Mouse (Mus musculus) MEL (cell line): Measurements from ENCODE around the gene Higd2a. TPM values are rescaled to one million over a fixed set of nuclear protein-coding genes. Genes with fewer than 3 reads are reported as not detected.

ENCODE experiments used
- DNase-seq: peaks from one replicate; pipeline ENCODE4 v3.0.0; 2011; ENCODE audit warnings: low read depth, low spot score
- H3K27ac ChIP-seq: 2 replicates; pipeline ENCODE4 v1.5.1; 2012; ENCODE audit warnings: low read depth, mild to moderate bottlenecking, control low read depth, low read length, moderate library complexity; ENCODE audit not compliant: control insufficient read depth
- H3K27me3 ChIP-seq, 2 experiments: fragments of 150-350 bp in 1 of 2; sonication (generic) in 1 of 2; 2 replicates each; pipeline ENCODE4 v1.6.1; 2012; ENCODE audit warnings: low read length in 2 of 2, mild to moderate bottlenecking in 2 of 2, improper control_type of control experiment in 1 of 2, moderate library complexity in 1 of 2; ENCODE audit not compliant: insufficient read depth in 2 of 2, control insufficient read depth in 1 of 2
- H3K36me3 ChIP-seq, 2 experiments: 2 replicates each; pipeline ENCODE4 v1.6.1; 2012 to 2014; ENCODE audit warnings: low read length in 2 of 2, improper control_type of control experiment in 1 of 2, inconsistent platforms in 1 of 2, mild to moderate bottlenecking in 1 of 2; ENCODE audit not compliant: insufficient read depth in 2 of 2, control insufficient read depth in 1 of 2
- H3K4me1 ChIP-seq, 2 experiments: fragments of 150-350 bp in 1 of 2; sonication (generic) in 1 of 2; 2 replicates each; pipeline ENCODE4 v1.6.1; 2012; ENCODE audit warnings: low read length in 2 of 2, improper control_type of control experiment in 1 of 2, mild to moderate bottlenecking in 1 of 2; ENCODE audit not compliant: insufficient read depth in 2 of 2, control insufficient read depth in 1 of 2
- H3K4me3 ChIP-seq, 2 experiments: fragments of 150-350 bp in 1 of 2; sonication (generic) in 1 of 2; 2 replicates each; pipeline ENCODE4 v1.5.1; 2012; ENCODE audit warnings: low read depth in 2 of 2, low read length in 2 of 2, mild to moderate bottlenecking in 2 of 2, moderate library complexity in 2 of 2, control low read depth in 1 of 2, improper control_type of control experiment in 1 of 2; ENCODE audit not compliant: control insufficient read depth in 1 of 2, insufficient read depth in 1 of 2
- H3K79me2 ChIP-seq: 2 replicates; pipeline ENCODE4 v1.6.1; 2012; ENCODE audit warnings: mild to moderate bottlenecking, low read length, moderate library complexity; ENCODE audit not compliant: control insufficient read depth, poor library complexity, insufficient read depth
- H3K9ac ChIP-seq: 2 replicates; pipeline ENCODE4 v1.6.1; 2012; ENCODE audit warnings: low read depth, mild to moderate bottlenecking, control low read depth, low read length, moderate library complexity; ENCODE audit not compliant: control insufficient read depth, poor library complexity, severe bottlenecking
- H3K9me3 ChIP-seq: fragments of 150-350 bp; sonication (generic); replicated peaks from 2 replicates; pipeline ENCODE4 v1.6.1; 2012; ENCODE audit warnings: mild to moderate bottlenecking, low read length, improper control_type of control experiment, moderate library complexity; ENCODE audit not compliant: insufficient read depth
- CHD2 ChIP-seq: IDR thresholded peaks from 2 replicates; pipeline ENCODE4 v1.6.1; 2011; ENCODE audit warnings: low read length, improper control_type of control experiment
- E2F4 ChIP-seq: IDR thresholded peaks from 2 replicates; pipeline ENCODE4 v1.6.1; 2011; ENCODE audit warnings: low read depth, low read length, improper control_type of control experiment, borderline replicate concordance
- ETS1 ChIP-seq: IDR thresholded peaks from 2 replicates; pipeline ENCODE4 v1.6.1; 2012; ENCODE audit warnings: low read depth, mild to moderate bottlenecking, inconsistent platforms, low read length, improper control_type of control experiment, moderate library complexity
- GABPA ChIP-seq: IDR thresholded peaks from 2 replicates; pipeline ENCODE4 v1.6.1; 2012; ENCODE audit warnings: low read depth, mild to moderate bottlenecking, inconsistent platforms, low read length, improper control_type of control experiment, moderate library complexity
- JUND ChIP-seq: IDR thresholded peaks from 2 replicates; pipeline ENCODE4 v1.6.1; 2011; ENCODE audit warnings: low read depth, mild to moderate bottlenecking, improper control_type of control experiment, low read length
- MAFK ChIP-seq: IDR thresholded peaks from 2 replicates; pipeline ENCODE4 v1.6.1; 2011; ENCODE audit warnings: low read depth, mild to moderate bottlenecking, low read length, improper control_type of control experiment, borderline replicate concordance
- MAX ChIP-seq: IDR thresholded peaks from 2 replicates; pipeline ENCODE4 v1.6.1; 2011; ENCODE audit warnings: low read length, improper control_type of control experiment
- MAZ ChIP-seq: IDR thresholded peaks from 2 replicates; pipeline ENCODE4 v1.6.1; 2012; ENCODE audit warnings: low read depth, mild to moderate bottlenecking, inconsistent platforms, low read length, improper control_type of control experiment
- MEF2A ChIP-seq: IDR thresholded peaks from 2 replicates; pipeline ENCODE4 v1.6.1; 2014; ENCODE audit warnings: low read depth, mild to moderate bottlenecking, inconsistent platforms, low read length, improper control_type of control experiment; ENCODE audit not compliant: poor library complexity, insufficient replicate concordance, severe bottlenecking; ENCODE audit errors: extremely low read depth
- MYB ChIP-seq: IDR thresholded peaks from 2 replicates; pipeline ENCODE4 v1.6.1; 2011; ENCODE audit warnings: mild to moderate bottlenecking, low read depth, low read length, improper control_type of control experiment
- NRF1 ChIP-seq: IDR thresholded peaks from 2 replicates; pipeline ENCODE4 v1.6.1; 2014; ENCODE audit warnings: low read depth, mild to moderate bottlenecking, inconsistent platforms, low read length, improper control_type of control experiment, moderate library complexity; ENCODE audit not compliant: poor library complexity, insufficient read depth, severe bottlenecking
- POLR2A ChIP-seq, 2 experiments: IDR thresholded peaks; 2 replicates each; pipeline ENCODE4 v1.6.1; 2011 to 2012; ENCODE audit warnings: low read length in 2 of 2, mild to moderate bottlenecking in 2 of 2, control low read depth in 1 of 2, improper control_type of control experiment in 1 of 2, low read depth in 1 of 2, moderate library complexity in 1 of 2; ENCODE audit not compliant: control insufficient read depth in 1 of 2, insufficient read depth in 1 of 2, poor library complexity in 1 of 2
- POLR2AphosphoS2 ChIP-seq: IDR thresholded peaks from 2 replicates; pipeline ENCODE4 v1.6.1; 2011; ENCODE audit warnings: low read length, improper control_type of control experiment
- POLR2AphosphoS5 ChIP-seq: IDR thresholded peaks from 2 replicates; pipeline ENCODE4 v1.6.1; 2012; ENCODE audit warnings: low read depth, borderline replicate concordance, mild to moderate bottlenecking, inconsistent platforms, low read length, moderate library complexity, mixed read lengths
- RAD21 ChIP-seq: IDR thresholded peaks from 2 replicates; pipeline ENCODE4 v1.6.1; 2011; ENCODE audit warnings: mild to moderate bottlenecking, low read depth, low read length, improper control_type of control experiment
- RCOR1 ChIP-seq: IDR thresholded peaks from 2 replicates; pipeline ENCODE4 v1.6.1; 2012; ENCODE audit warnings: low read depth, mild to moderate bottlenecking, inconsistent platforms, low read length, improper control_type of control experiment
- SIN3A ChIP-seq: IDR thresholded peaks from 2 replicates; pipeline ENCODE4 v1.6.1; 2012; ENCODE audit warnings: low read length, improper control_type of control experiment, inconsistent platforms
- SMC3 ChIP-seq: IDR thresholded peaks from 2 replicates; pipeline ENCODE4 v1.6.1; 2011; ENCODE audit warnings: low read depth, low read length, improper control_type of control experiment
- TAL1 ChIP-seq: IDR thresholded peaks from 2 replicates; pipeline ENCODE4 v1.6.1; 2012; ENCODE audit warnings: mild to moderate bottlenecking, inconsistent platforms, low read length, moderate library complexity, mixed read lengths
- TBP ChIP-seq: IDR thresholded peaks from 2 replicates; pipeline ENCODE4 v1.8.0; 2011; ENCODE audit warnings: low read depth, low read length, improper control_type of control experiment
- TCF12 ChIP-seq: IDR thresholded peaks from 2 replicates; pipeline ENCODE4 v1.6.1; 2014; ENCODE audit warnings: low read depth, mild to moderate bottlenecking, inconsistent platforms, low read length, improper control_type of control experiment, moderate library complexity
- UBTF ChIP-seq: IDR thresholded peaks from 2 replicates; pipeline ENCODE4 v1.6.1; 2012; ENCODE audit warnings: low read depth, mild to moderate bottlenecking, inconsistent platforms, low read length, improper control_type of control experiment, moderate library complexity, borderline replicate concordance; ENCODE audit not compliant: insufficient read depth
- USF1 ChIP-seq: IDR thresholded peaks from 2 replicates; pipeline ENCODE4 v1.6.1; 2014; ENCODE audit warnings: low read depth, mild to moderate bottlenecking, inconsistent platforms, low read length, improper control_type of control experiment, moderate library complexity
- USF2 ChIP-seq, 2 experiments: IDR thresholded peaks; 2 replicates each; pipeline ENCODE4 v1.6.1; 2011 to 2012; ENCODE audit warnings: improper control_type of control experiment in 2 of 2, low read length in 2 of 2, borderline replicate concordance in 1 of 2, inconsistent platforms in 1 of 2, low read depth in 1 of 2, mild to moderate bottlenecking in 1 of 2; ENCODE audit not compliant: insufficient read depth in 1 of 2
- ZC3H11A ChIP-seq: IDR thresholded peaks from 2 replicates; pipeline ENCODE4 v1.6.1; 2012; ENCODE audit warnings: low read depth, mild to moderate bottlenecking, inconsistent platforms, low read length, improper control_type of control experiment
- ZKSCAN1 ChIP-seq: IDR thresholded peaks from 2 replicates; pipeline ENCODE4 v1.6.1; 2012; ENCODE audit warnings: low read depth, mild to moderate bottlenecking, inconsistent platforms, low read length, improper control_type of control experiment, moderate library complexity
- ZNF384 ChIP-seq: IDR thresholded peaks from 2 replicates; pipeline ENCODE4 v1.6.1; 2012; ENCODE audit warnings: low read depth, mild to moderate bottlenecking, inconsistent platforms, low read length, improper control_type of control experiment
- polyA plus RNA-seq, 2 experiments: library from polyadenylated mRNA; stranded (reverse) in 1 of 2; unstranded in 1 of 2; fragments of >175 nt in 1 of 2; fragments of >200 nt in 1 of 2; gene quantifications; 2 replicates each; pipeline versions ENCODE4 v1.2.1 to v1.2.4; 2012; ENCODE audit warnings: low replicate concordance in 2 of 2, low read depth in 1 of 2; ENCODE audit not compliant: insufficient read length in 2 of 2, insufficient read depth in 1 of 2, missing spikeins in 1 of 2
- total RNA-seq: library from RNA; depleted of rRNA; stranded (reverse); fragments of 300-350 nt; gene quantifications from 2 replicates; pipeline ENCODE4 v1.2.3, GENCODE M21; 2012

The Higd2a gene
- total and polyA plus RNA-seq, 3 experiments, result 54.0 to 131 TPM; not detected in 1

DNA sequence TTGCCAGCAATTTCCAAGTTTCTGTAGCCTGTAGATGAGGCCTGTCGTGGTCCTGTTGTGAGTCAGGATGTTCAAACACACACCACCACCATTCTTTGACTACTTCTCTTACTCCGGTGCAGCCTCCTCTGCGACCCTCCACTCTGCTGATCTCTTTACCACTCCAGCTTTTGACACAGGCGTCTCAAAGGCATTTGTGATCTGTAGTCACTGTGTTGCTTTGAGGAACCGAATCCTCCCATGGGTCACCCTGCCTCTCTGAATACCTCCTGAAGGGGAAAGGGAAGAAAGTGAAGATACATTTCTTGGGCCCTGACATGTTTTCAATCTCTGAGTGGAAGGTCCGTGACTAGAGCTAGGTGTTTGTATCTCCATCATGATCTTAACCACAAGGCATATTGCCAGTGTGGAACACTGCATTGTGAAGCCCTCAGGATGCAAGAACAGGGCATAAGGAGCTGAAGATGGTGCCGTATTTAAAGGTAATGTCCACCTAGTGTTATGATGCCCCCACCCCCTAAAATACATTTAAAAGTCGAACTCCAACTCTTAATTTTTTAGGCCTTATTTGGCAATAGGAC lies 1.9 kb downstream of the Higd2a start:
- no peak overlapping the region for H3K27ac ChIP-seq
- no peak for DNase-seq
- H3K4me1 ChIP-seq, result peaks cover 2 to 15% of the 10 kb centered on the region in 2 experiments; a peak in 3 of 4 replicates
- H3K4me3 ChIP-seq, result no peak overlapping the region
- no peak overlapping the region for H3K9ac ChIP-seq
- H3K27me3 ChIP-seq, result no peaks in the 10 kb centered on the region
- peaks cover 28% of the 10 kb centered on the region for H3K79me2 ChIP-seq
- no peaks in the 10 kb centered on the region for H3K9me3 ChIP-seq
- TF ChIP-seq NRF1, result no peak
- TF ChIP-seq POLR2A (IDR thresholded peaks at IDR 0.05; ENCODE audit: control insufficient read depth in 1 of 2, insufficient read depth in 1 of 2, low read depth in 1 of 2, low read length in 2 of 2, poor library complexity in 1 of 2), result no peak
- no peak for TF ChIP-seq SIN3A
- no peak for TF ChIP-seq RCOR1
- TF ChIP-seq ETS1, result no peak
- no peak for TF ChIP-seq MEF2A
- no peak for TF ChIP-seq USF1
- TF ChIP-seq ZNF384, result no peak
- TF ChIP-seq E2F4, result no peak
- no peak for TF ChIP-seq TCF12
- TF ChIP-seq ZC3H11A, result no peak
- TF ChIP-seq TAL1, result no peak
- no peak for TF ChIP-seq MYB
- no peak for TF ChIP-seq GABPA
- no peak for TF ChIP-seq SMC3
- no peak for TF ChIP-seq RAD21
- TF ChIP-seq JUND, result no peak
- TF ChIP-seq, all 39 proteins: peak for 0
- peaks cover 6 to 12% of the 10 kb centered on the region in 2 experiments for H3K36me3 ChIP-seq

GRCm38 (mm10) chr13:54593617-54594016 lies 3.6 kb downstream of the Higd2a start:
- no peak overlapping the region for H3K9ac ChIP-seq
- H3K36me3 ChIP-seq, result peaks cover 0 to 6% of the 10 kb centered on the region in 2 experiments; a peak in 2 of 4 replicates
- no peak overlapping the region for H3K27ac ChIP-seq
- H3K4me3 ChIP-seq, result no peak overlapping the region
- no peaks in the 10 kb centered on the region for H3K27me3 ChIP-seq
- no peak for TF ChIP-seq NRF1
- no peak for TF ChIP-seq SIN3A
- TF ChIP-seq TBP, result no peak
- TF ChIP-seq MAX, result no peak
- TF ChIP-seq ZKSCAN1, result no peak
- no peak for TF ChIP-seq POLR2AphosphoS2
- TF ChIP-seq TAL1, result no peak
- no peak for TF ChIP-seq CHD2
- no peak for TF ChIP-seq MAFK
- no peak for TF ChIP-seq SMC3
- TF ChIP-seq ZC3H11A, result no peak
- TF ChIP-seq USF2 (IDR thresholded peaks at IDR 0.05; ENCODE audit: borderline replicate concordance in 1 of 2, insufficient read depth in 1 of 2, low read depth in 1 of 2, low read length in 2 of 2), result no peak
- no peak for TF ChIP-seq UBTF
- TF ChIP-seq MEF2A, result no peak
- no peak for TF ChIP-seq JUND
- no peak for TF ChIP-seq MAZ
- no peak for TF ChIP-seq RCOR1
- TF ChIP-seq POLR2AphosphoS5, result no peak
- TF ChIP-seq TCF12, result no peak
- TF ChIP-seq ETS1, result no peak
- peaks cover 2 to 9% of the 10 kb centered on the region in 2 experiments; a peak in 3 of 4 replicates for H3K4me1 ChIP-seq
- peaks cover 23% of the 10 kb centered on the region for H3K79me2 ChIP-seq
- H3K9me3 ChIP-seq, result no peaks in the 10 kb centered on the region
- DNase-seq, result no peak
